Mouse (Mus musculus) left cerebral cortex, postnatal 36 days (tissue): ENCODE results near the gene Rsad1. TPM values are rescaled to one million over a fixed set of nuclear protein-coding genes. Genes with fewer than 3 reads are reported as not detected.

Experiments used
- DNase-seq, 2 experiments: peaks; one replicate each; pipeline ENCODE4 v3.0.0; 2021 to 2022; ENCODE audit warnings: low spot score in 2 of 2, mixed read lengths in 1 of 2
- intact Hi-C: fragments of 180-260 bp; cut with DNase I; formaldehyde crosslinking; loops from one replicate; pipeline ENCODE4 v1.15.1; 2025
- total RNA-seq, 2 experiments: library from RNA; stranded (reverse); gene quantifications; 2 replicates each; pipeline ENCODE4 v1.2.3; 2021

The Rsad1 gene
- total RNA-seq, 2 experiments from 2014 or later, result 15.2 to 15.9 TPM

DNA sequence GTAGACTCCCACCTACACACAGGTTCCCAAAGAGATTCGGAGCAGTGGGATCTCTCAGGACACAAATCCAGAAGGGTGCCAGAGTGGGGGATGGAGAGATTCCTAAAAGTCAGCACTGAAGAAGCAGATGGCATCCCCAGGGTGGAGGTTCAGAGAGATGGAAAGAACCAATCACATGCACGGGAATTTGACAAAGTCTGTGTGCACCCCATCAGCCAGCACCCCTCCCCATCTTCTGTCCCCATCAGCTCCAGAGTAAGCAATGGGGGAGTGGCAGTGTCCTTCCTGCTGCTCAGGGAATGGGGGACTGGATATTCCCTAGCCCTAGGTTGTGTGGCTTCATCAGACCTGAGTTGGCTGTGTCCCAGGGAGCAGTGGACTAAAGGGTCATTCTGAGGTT lies 50.0 kb downstream of the Rsad1 start:
- no peak for DNase-seq

DNA sequence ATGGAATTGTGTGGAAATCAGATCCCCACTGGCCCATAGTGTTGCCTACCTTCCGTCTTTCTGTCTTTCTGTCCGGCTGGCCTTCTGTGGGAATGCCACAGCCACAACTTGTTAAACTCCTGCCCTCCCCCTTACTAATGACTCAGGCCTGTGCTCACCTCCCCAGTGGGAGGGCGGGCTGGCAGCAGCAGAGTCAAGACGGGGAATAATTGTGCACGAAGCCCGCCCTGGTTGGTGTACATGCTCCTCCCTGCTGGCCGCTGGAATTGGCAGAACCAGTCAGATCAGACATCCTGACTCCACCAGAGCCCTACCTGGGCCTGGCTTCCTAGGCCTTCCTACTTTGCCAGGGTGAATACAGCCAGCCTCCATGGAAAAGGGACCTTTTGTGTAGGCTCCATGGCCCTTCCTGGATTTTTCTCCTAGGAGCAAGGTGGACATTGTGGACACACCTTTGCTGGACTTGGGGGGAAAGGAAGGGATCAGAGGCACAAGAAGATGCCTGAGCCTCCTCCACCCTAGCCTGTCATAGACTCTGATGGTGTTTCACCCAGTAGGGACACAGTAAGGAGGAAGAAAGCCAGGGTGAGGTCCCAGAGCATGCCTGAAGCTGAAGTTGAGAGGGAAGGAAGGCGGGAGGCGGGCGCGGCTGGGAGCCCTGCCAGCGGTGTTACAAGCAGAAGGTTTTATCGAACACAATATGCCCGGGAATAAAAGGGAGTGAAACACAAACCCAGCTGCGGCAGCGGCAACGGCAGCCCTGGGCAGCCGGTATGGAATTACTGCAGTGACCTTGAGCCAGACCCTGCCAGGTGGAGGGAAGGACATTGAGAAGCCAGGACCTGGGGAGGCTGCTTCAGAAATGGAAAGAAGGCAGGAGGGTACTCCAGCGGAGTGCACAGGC lies 50.7 kb downstream of the Rsad1 start:
- intact Hi-C loops, result no loop called here

More for the DNA sequence above, 50.0 kb downstream of the Rsad1 start:
- intact Hi-C loops, result no loop called here

DNA sequence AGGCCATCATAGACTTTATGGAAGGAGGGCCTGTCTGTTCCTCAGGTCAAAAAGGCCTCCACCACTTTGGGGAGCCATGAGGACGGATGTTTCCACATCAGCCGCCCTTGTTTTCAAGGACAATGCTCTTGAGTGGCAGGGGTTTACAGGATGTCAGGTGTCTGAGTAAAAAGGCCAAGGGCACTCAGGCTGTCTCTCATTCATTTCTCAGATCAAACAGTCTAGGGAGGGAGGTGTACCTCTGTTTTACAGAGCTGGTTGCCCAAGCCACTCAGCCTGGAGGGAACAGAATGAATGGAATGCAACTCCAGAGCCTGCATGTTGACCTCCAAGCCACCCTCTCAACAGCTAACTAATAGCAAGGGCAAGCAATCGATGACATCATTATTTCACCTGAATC lies 53.6 kb downstream of the Rsad1 start:
- intact Hi-C loops, result no loop called here
- no peak for DNase-seq

More for the DNA sequence above, 50.7 kb downstream of the Rsad1 start:
- DNase-seq, result peak; percentile 50 to 65

DNA sequence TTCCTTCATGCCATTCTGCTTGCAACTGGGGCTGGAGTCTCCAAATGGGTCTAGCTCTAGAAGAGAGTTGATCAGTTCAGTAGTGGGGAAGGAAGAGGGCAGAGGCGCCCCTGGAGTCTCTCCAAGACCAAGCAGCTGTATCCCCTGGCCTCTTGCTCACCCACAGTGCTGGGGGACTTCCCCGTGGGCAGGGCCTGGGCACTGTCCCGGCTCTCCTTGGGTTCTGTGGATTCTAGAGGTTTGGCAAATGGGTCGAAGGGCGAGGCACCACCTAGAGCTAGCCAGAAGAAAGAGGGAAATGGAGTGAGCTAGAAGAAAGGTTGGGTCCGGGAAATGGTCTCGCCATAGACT lies 57.3 kb downstream of the Rsad1 start:
- intact Hi-C loops, result no loop called here
- no peak for DNase-seq

DNA sequence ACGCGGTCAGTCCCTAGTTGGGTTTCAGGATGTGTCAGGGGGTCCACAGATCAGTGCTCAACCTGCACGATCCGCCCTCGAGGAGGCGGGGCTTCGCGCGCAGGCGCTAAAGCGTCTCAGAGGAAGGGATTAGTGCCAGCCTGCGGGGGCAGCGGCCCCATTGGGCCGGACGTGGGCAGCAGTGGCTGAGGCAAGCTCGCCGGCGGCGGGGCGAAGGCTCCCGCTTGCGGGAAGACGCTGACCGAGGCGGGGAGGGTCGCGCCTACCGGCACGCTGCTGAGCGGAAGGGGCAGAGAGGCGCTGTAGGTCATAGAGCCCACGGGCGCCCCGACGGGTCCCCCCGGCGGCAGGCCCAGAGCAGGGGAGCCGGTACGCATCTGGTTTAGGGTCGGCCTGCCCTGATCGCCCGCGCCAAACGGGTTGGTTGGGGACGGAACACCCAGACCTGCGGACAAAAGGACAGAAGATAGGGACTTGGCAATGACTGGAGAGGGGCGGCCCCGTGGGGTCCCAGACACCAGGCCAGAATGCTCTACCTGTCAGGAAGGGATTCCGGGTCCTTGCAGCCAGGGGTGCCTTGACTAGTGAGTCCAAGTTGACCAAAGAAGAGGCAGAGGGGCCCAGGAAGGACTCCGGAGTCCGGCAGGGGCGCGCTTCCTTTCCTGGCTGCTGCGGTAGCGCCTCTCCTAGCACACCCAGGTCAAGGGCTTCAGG lies 57.9 kb downstream of the Rsad1 start:
- intact Hi-C loops, result no loop called here
- peak; percentile 59 to 67 for DNase-seq

Other genes with a start within 250 kb of the Rsad1 start
- gene Luc7l3, start 227.3 kb downstream of the Rsad1 start, total RNA-seq, result 100 to 1,000 TPM in 1 of 2 experiments, 10 to 100 TPM in 1; 85.0 to 137 TPM
- 100 to 1,000 TPM; 136 to 145 TPM for gene Ankrd40, start 221.3 kb downstream of the Rsad1 start, total RNA-seq
- gene Abcc3, start 156.3 kb downstream of the Rsad1 start, total RNA-seq, result 1 to 10 TPM; 2.0 to 3.0 TPM
- 100 to 1,000 TPM in 1 of 2 experiments, 10 to 100 TPM in 1; 70.9 to 105 TPM for gene Cacna1g, start 75.1 kb downstream of the Rsad1 start, total RNA-seq
- 1 to 10 TPM in 1 of 2 experiments, under 1 TPM in 1; 0.27 to 1.3 TPM for gene Spata20, start 63.1 kb downstream of the Rsad1 start, total RNA-seq
- 1 to 10 TPM in 1 of 2 experiments, under 1 TPM in 1; 0.77 to 1.4 TPM for gene Epn3, start 49.3 kb downstream of the Rsad1 start, total RNA-seq
- gene Mycbpap, start 27.5 kb downstream of the Rsad1 start, total RNA-seq, result 1 to 10 TPM; 5.5 to 7.7 TPM
- under 1 TPM in 1 of 2 experiments, not detected in 1; 0.20 TPM for gene Chad, start 15.8 kb upstream of the Rsad1 start, total RNA-seq
- gene Acsf2, start 52.6 kb upstream of the Rsad1 start, total RNA-seq, result 10 to 100 TPM; 14.8 to 16.7 TPM
- gene Lrrc59, start 80.5 kb upstream of the Rsad1 start, total RNA-seq, result 10 to 100 TPM; 86.6 to 90.4 TPM
- 10 to 100 TPM; 66.0 to 68.6 TPM for gene Mrpl27, start 104.5 kb upstream of the Rsad1 start, total RNA-seq
- not detected for gene Eme1, start 104.7 kb upstream of the Rsad1 start, total RNA-seq
- 10 to 100 TPM; 24.5 to 26.0 TPM for gene Xylt2, start 128.3 kb upstream of the Rsad1 start, total RNA-seq
- gene Gm11541, start 155.2 kb upstream of the Rsad1 start, total RNA-seq, result not detected
- under 1 TPM in 1 of 2 experiments, not detected in 1; 0.34 TPM for gene Cdc34b, start 192.5 kb upstream of the Rsad1 start, total RNA-seq
- under 1 TPM in 1 of 2 experiments, not detected in 1; 0.22 TPM for gene Tmem92, start 233.4 kb upstream of the Rsad1 start, total RNA-seq